Mouse (Mus musculus) kidney, postnatal 25 days (tissue): ENCODE data around the gene Gp1ba.
A peak's percentile ranks its signal among the peaks of the same experiment; 100 is the strongest.

Experiments used
- DNase-seq, 2 experiments: peaks; one replicate each; pipeline ENCODE4 v3.0.0; 2021; ENCODE audit warnings: mixed read lengths in 2 of 2

The Gp1ba gene

GRCm38 (mm10) chr11:70653345-70654197, 14.6 kb downstream of the Gp1ba start:
- DNase-seq, result peak; percentile 63 to 84

GRCm38 (mm10) chr11:70654198-70654922, 15.4 kb downstream of the Gp1ba start, which contains the start of gene Pfn1:
TSS of gene Pfn1 (minus strand) at chr11:70654644.
- peak; percentile 86 to 90 for DNase-seq

GRCm38 (mm10) chr11:70654923-70655570, 16.1 kb downstream of the Gp1ba start:
- peak; percentile 84 to 92 for DNase-seq

- peak; percentile 47 to 79 for DNase-seq
Observed at GRCm38 (mm10) chr11:70655571-70656455, 16.9 kb downstream of the Gp1ba start.

GRCm38 (mm10) chr11:70656456-70656927, 17.6 kb downstream of the Gp1ba start:
- DNase-seq, result peak; percentile 71

- DNase-seq, result peak in 1 of 2 experiments; percentile 47
Observed at GRCm38 (mm10) chr11:70656964-70657363, 18.0 kb downstream of the Gp1ba start, which contains the start of gene Eno3. TSS of gene Eno3 (plus strand) at chr11:70657202.

GRCm38 (mm10) chr11:70657573-70657972, 18.7 kb downstream of the Gp1ba start:
- no peak for DNase-seq

- no peak for DNase-seq
Observed at GRCm38 (mm10) chr11:70657991-70658390, 19.1 kb downstream of the Gp1ba start.

- DNase-seq, result no peak
Observed at GRCm38 (mm10) chr11:70658521-70658920, 19.6 kb downstream of the Gp1ba start.

- DNase-seq, result no peak
Observed at GRCm38 (mm10) chr11:70658942-70659341, 20.0 kb downstream of the Gp1ba start.

- no peak for DNase-seq
Observed at GRCm38 (mm10) chr11:70660571-70660970, 21.6 kb downstream of the Gp1ba start.

- no peak for DNase-seq
Observed at GRCm38 (mm10) chr11:70663101-70663500, 24.2 kb downstream of the Gp1ba start.

- no peak for DNase-seq
Observed at GRCm38 (mm10) chr11:70663957-70664356, 25.0 kb downstream of the Gp1ba start.

GRCm38 (mm10) chr11:70664741-70665140, 25.8 kb downstream of the Gp1ba start:
- no peak for DNase-seq

GRCm38 (mm10) chr11:70666687-70667086, 27.8 kb downstream of the Gp1ba start:
- no peak for DNase-seq

GRCm38 (mm10) chr11:70667271-70668150, 28.6 kb downstream of the Gp1ba start:
- no peak for DNase-seq

- no peak for DNase-seq
Observed at GRCm38 (mm10) chr11:70668335-70668770, 29.4 kb downstream of the Gp1ba start.

- peak; percentile 100 for DNase-seq
Observed at GRCm38 (mm10) chr11:70668771-70669505, 30.0 kb downstream of the Gp1ba start, which contains the start of gene Spag7. TSS of gene Spag7 (minus strand) at chr11:70669416.

GRCm38 (mm10) chr11:70669582-70670345, 30.8 kb downstream of the Gp1ba start:
- peak; percentile 78 to 84 for DNase-seq
